Mouse (Mus musculus): ENCODE data around the gene Bglap3.

GRCm38 (mm10) chr3:88350732-88351131 is 21.8 kb downstream of the Bglap3 start:
- TF ChIP-seq EP300 (IDR thresholded peaks at IDR 0.05; ENCODE audit: insufficient read depth, low read depth, low read length) (no peak), POLR2A (IDR thresholded peaks at IDR 0.05; ENCODE audit: insufficient read depth, low read depth, low read length) (no peak)

Measured in heart, adult 2 months (tissue).